Comparison of ENCODE assay signal across 24 mouse cellular contexts in the genomic region with DNA sequence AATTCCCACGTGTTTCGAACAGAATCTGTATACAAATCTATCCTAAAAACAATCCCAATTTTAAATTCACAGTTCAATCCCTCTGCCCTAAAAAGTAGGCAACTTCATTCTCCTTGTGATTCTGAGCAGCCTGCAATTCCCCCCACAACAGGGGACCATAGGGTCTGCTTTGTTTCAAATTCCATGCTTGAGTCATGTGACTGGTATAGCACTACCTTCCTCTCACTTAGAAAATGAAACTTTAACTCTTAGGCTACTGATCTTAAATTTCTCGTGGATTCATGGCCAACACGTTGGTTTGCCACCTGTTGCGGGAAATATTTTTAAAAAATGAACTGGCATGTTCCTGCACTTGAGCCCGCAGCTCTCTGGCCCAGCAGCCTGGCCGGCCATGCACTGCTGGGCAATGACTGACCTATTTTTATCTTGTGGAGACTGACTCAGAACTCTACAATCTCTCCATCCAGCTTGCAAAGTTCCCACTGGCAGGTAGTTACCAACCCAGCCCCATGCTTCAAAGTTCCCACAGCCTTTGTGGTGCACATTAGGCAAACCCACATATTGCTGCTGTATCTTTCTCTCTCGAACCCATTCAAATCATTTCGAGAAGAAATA.
DNase-seq lines count a peak whose midpoint lies in the region; ATAC-seq and TF ChIP-seq lines count a peak whose summit lies in the region.
"Had no signal": no experiment of that assay in that cellular context is flagged by ENCODE, and none has a peak within 500 bp of the region (broad histone marks: within the 10 kb centered on the region; RNA-seq: fewer than 3 reads in every experiment).

No protein-coding gene starts in this region.

- H3K27ac ChIP-seq in heart, adult 2 months: no peak overlapping the region
- no peak overlapping the region for H3K27ac ChIP-seq in forebrain, embryonic 11.5 days (ENCODE audit: low read depth, low read length)
- H3K27ac ChIP-seq: forebrain, embryonic 10.5 days; hindbrain, embryonic 12.5 days; hindbrain, embryonic 15.5 days had no signal

- H3K4me2 ChIP-seq in forebrain, embryonic 11.5 days (ENCODE audit: low read depth, low read length, severe bottlenecking): no peak overlapping the region
- H3K4me2 ChIP-seq: heart, embryonic 11.5 days; hindbrain, embryonic 12.5 days; hindbrain, embryonic 15.5 days had no signal

- H3K79me2 ChIP-seq in heart, adult 2 months (replicated peaks; ENCODE audit: control insufficient read depth, insufficient read depth, low read length): no peaks in the 10 kb centered on the region
- no peaks in the 10 kb centered on the region for H3K79me2 ChIP-seq in C2C12 (ENCODE audit: control insufficient read depth, insufficient read depth)

- DNase-seq in heart, adult 11 months: peak; percentile 72
- no peak for DNase-seq in heart, adult 2 months
- peak; percentile 23 for DNase-seq in R1 (ENCODE audit: low read depth, low spot score)
- DNase-seq in cerebellum, postnatal 14 days: no peak
- no peak for DNase-seq in forebrain, embryonic 11.5 days (ENCODE audit: low spot score)
- DNase-seq in cerebellum, adult 9-10 months: no peak
- no peak for DNase-seq in adrenal gland, postnatal 10 days
- DNase-seq: adrenal gland, postnatal 14 days; B cell, adult 2 months; cerebellum, adult 11 months; cerebellum, adult 2 months; cerebellum, postnatal 10 days; forebrain, postnatal 0 days; gastrocnemius, postnatal 25 days; kidney, adult 2 months had no signal

- H3K4me1 ChIP-seq in heart, adult 2 months (ENCODE audit: control insufficient read depth, insufficient read depth, low read length): no peaks in the 10 kb centered on the region
- no peaks in the 10 kb centered on the region for H3K4me1 ChIP-seq in forebrain, embryonic 11.5 days (replicated peaks; ENCODE audit: control insufficient read depth, insufficient read depth, low read length)
- H3K4me1 ChIP-seq: forebrain, embryonic 10.5 days; hindbrain, embryonic 12.5 days; hindbrain, embryonic 15.5 days had no signal

- H3K9me3 ChIP-seq in forebrain, embryonic 11.5 days (ENCODE audit: control insufficient read depth, low read length): no peaks in the 10 kb centered on the region
- H3K9me3 ChIP-seq: forebrain, embryonic 10.5 days; hindbrain, embryonic 12.5 days had no signal

- no peak overlapping the region for H3ac ChIP-seq in C2C12 (ENCODE audit: control insufficient read depth, insufficient read length, low read depth)

- H3K27me3 ChIP-seq in heart, adult 2 months (ENCODE audit: control insufficient read depth, insufficient read depth, low read length): no peaks in the 10 kb centered on the region
- no peaks in the 10 kb centered on the region for H3K27me3 ChIP-seq in C2C12 (ENCODE audit: control insufficient read depth, insufficient read depth, insufficient read length)
- H3K27me3 ChIP-seq in forebrain, embryonic 11.5 days (ENCODE audit: control insufficient read depth, insufficient read depth, low read length): no peaks in the 10 kb centered on the region
- H3K27me3 ChIP-seq: hindbrain, embryonic 12.5 days; hindbrain, embryonic 15.5 days had no signal

- no peak for TF ChIP-seq POLR2A in heart, adult 2 months (IDR thresholded peaks at IDR 0.05; ENCODE audit: insufficient read depth, low read depth, low read length)

- no peak for ATAC-seq in forebrain, embryonic 11.5 days (replicated peaks; ENCODE audit: low FRiP score)
- ATAC-seq: activated CD4-positive, CD25-positive, alpha-beta regulatory T cell, adult 4 months; CD4-positive, CD25-positive, alpha-beta regulatory T cell, adult 4 months; forebrain, embryonic 14.5 days; forebrain, postnatal 0 days; intestine, postnatal 0 days had no signal

- intact Hi-C loops in heart, adult 2 months (cut with DNase I): no loop called here

- TF ChIP-seq CTCF in heart, adult 2 months (IDR thresholded peaks at IDR 0.05): no peak
- no peak for TF ChIP-seq CTCF in C2C12 (IDR thresholded peaks at IDR 0.05; ENCODE audit: control insufficient read depth, insufficient read depth, insufficient read length)

- no peaks in the 10 kb centered on the region for H3K36me3 ChIP-seq in heart, adult 2 months (ENCODE audit: control insufficient read depth, insufficient read depth, low read length)
- H3K36me3 ChIP-seq in C2C12 (ENCODE audit: control insufficient read depth, insufficient read depth): no peaks in the 10 kb centered on the region
- no peaks in the 10 kb centered on the region for H3K36me3 ChIP-seq in forebrain, embryonic 11.5 days (ENCODE audit: control insufficient read depth, insufficient read depth, low read length)
- H3K36me3 ChIP-seq: forebrain, embryonic 10.5 days; hindbrain, embryonic 12.5 days; hindbrain, embryonic 15.5 days had no signal

- WGBS in heart, adult 2 months: 72% methylated on average over 9 of the region's 9 CpGs
- 90% methylated on average over 9 of the region's 9 CpGs for WGBS in forebrain, embryonic 11.5 days

- H3K4me3 ChIP-seq in heart, adult 2 months: no peak overlapping the region
- H3K4me3 ChIP-seq in C2C12 (ENCODE audit: insufficient read depth, poor library complexity, severe bottlenecking): no peak overlapping the region
- no peak overlapping the region for H3K4me3 ChIP-seq in forebrain, embryonic 11.5 days (ENCODE audit: low read depth, low read length)
- H3K4me3 ChIP-seq: forebrain, embryonic 10.5 days; hindbrain, embryonic 12.5 days; hindbrain, embryonic 15.5 days had no signal

- no peak overlapping the region for H3K9ac ChIP-seq in heart, adult 2 months (ENCODE audit: low read depth, low read length)
- H3K9ac ChIP-seq in forebrain, embryonic 11.5 days (ENCODE audit: low read length): no peak overlapping the region
- H3K9ac ChIP-seq: forebrain, postnatal 0 days; hindbrain, embryonic 12.5 days; hindbrain, embryonic 15.5 days had no signal

- H3K79me3 ChIP-seq in C2C12 (ENCODE audit: low read depth): no peaks in the 10 kb centered on the region

- no peak for TF ChIP-seq EP300 in heart, adult 2 months (IDR thresholded peaks at IDR 0.05; ENCODE audit: insufficient read depth, low read depth, low read length)

TF ChIP-seq in C2C12, 6 proteins besides CTCF, POLR2A, EP300 and RAD21:
- TF ChIP-seq MYOD1 (IDR thresholded peaks at IDR 0.05; ENCODE audit: control insufficient read depth, insufficient read length, low read depth) (peak; percentile 15), MAX (IDR thresholded peaks at IDR 0.05) (no peak), CEBPB (IDR thresholded peaks at IDR 0.05; ENCODE audit: low read depth) (no peak), USF1 (IDR thresholded peaks at IDR 0.05; ENCODE audit: low read depth) (peak; percentile 51), FOSL1 (IDR thresholded peaks at IDR 0.05; ENCODE audit: insufficient read depth, low read length, poor library complexity, severe bottlenecking) (no peak), MYOG (IDR thresholded peaks at IDR 0.05; ENCODE audit: control insufficient read depth, extremely low read depth, insufficient read length) (no peak)

Comparison
In these comparisons a context has a peak if more than half of its experiments do, and no peak if none do; other contexts are left out.
1. DNase-seq: peak in heart, adult 11 months (single experiment) and R1 (single experiment); none in heart, adult 2 months (0 of 2), cerebellum, postnatal 14 days (0 of 2), forebrain, embryonic 11.5 days (single experiment), cerebellum, adult 9-10 months (single experiment) and adrenal gland, postnatal 10 days (single experiment).